Mouse (Mus musculus) embryonic facial prominence, embryonic 12.5 days (tissue): ENCODE results near the gene Banp. TPM values are rescaled to one million over a fixed set of nuclear protein-coding genes. Genes with fewer than 3 reads are reported as not detected.

ENCODE experiments used
- ATAC-seq: fragments of 200-750 bp; cut with Nextera tagmentation; 2 replicates; pipeline ENCODE4 v1.8.0; 2017; ENCODE audit not compliant: insufficient number of reproducible peaks, insufficient read depth, low FRiP score, low TSS enrichment
- H3K27ac ChIP-seq: fragments of 300-500 bp; sonication (generic); 2 replicates; pipeline ENCODE4 v1.5.1; 2016; ENCODE audit warnings: mild to moderate bottlenecking
- H3K27me3 ChIP-seq: fragments of 300-500 bp; sonication (generic); 2 replicates; pipeline ENCODE4 v1.6.1; 2016; ENCODE audit warnings: mild to moderate bottlenecking, moderate library complexity
- H3K36me3 ChIP-seq: fragments of 300-500 bp; sonication (generic); 2 replicates; pipeline ENCODE4 v1.6.1; 2016; ENCODE audit warnings: mild to moderate bottlenecking
- H3K4me1 ChIP-seq: fragments of 300-500 bp; sonication (generic); 2 replicates; pipeline ENCODE4 v1.6.1; 2016
- H3K4me2 ChIP-seq: fragments of 300-500 bp; sonication (generic); replicated peaks from 2 replicates; pipeline ENCODE4 v1.6.1; 2016; ENCODE audit warnings: mild to moderate bottlenecking, moderate library complexity
- H3K4me3 ChIP-seq: fragments of 300-500 bp; sonication (generic); 2 replicates; pipeline ENCODE4 v1.5.1; 2016; ENCODE audit warnings: mild to moderate bottlenecking
- H3K9ac ChIP-seq: fragments of 300-500 bp; sonication (generic); 2 replicates; pipeline ENCODE4 v1.6.1; 2016; ENCODE audit warnings: mild to moderate bottlenecking, moderate library complexity
- H3K9me3 ChIP-seq: fragments of 300-500 bp; sonication (generic); 2 replicates; pipeline ENCODE4 v1.6.1; 2016; ENCODE audit warnings: mild to moderate bottlenecking, moderate library complexity
- WGBS: fragments of 180-500 bp; shearing (Covaris S2); methylation state at CpG from one replicate; pipeline ENCODE4 v1.1.7; 2016; 5-methylcytosine and 5-hydroxymethylcytosine counted together
- polyA plus RNA-seq: library from polyadenylated mRNA; unstranded; fragments of >200 nt; fragmentation: Nextera tagmentation; extraction: Ambion mirVana; gene quantifications from 2 replicates; pipeline ENCODE4 v1.2.1, GENCODE M21; 2016

Gene Banp
- polyA plus RNA-seq, 1 experiment from 2014 or later, result 46.0 TPM

DNA sequence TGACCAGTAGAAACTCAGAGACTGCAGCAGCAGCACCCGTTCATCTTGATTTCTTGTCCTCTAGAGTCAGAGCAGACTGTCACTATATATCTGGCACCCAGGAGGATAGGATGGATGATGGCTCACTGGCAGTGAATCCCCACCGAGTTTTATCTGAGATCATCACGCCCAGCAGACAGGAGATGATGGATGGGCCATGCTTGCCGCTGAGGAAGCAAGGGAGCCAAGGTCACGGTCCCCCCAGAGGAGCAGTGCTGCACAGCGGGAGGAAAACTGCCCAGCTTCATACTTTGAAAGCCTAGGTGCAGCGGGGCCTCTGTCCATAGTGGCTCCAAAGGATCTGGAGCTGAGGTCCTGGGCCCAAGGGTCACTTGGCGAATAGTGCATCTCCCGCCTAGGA is 83.2 kb downstream of the Banp start:
- Histone ChIP-seq H3K4me2 (no peak overlapping the region), H3K4me3 (no peak overlapping the region), H3K9ac (no peak overlapping the region), H3K9me3 (no peaks in the 10 kb centered on the region), H3K36me3 (no peaks in the 10 kb centered on the region), H3K27me3 (no peaks in the 10 kb centered on the region), H3K4me1 (peaks cover 26% of the 10 kb centered on the region), H3K27ac (no peak overlapping the region)
- no peak for ATAC-seq
- WGBS, result 68% methylated on average over 9 of the region's 9 CpGs

DNA sequence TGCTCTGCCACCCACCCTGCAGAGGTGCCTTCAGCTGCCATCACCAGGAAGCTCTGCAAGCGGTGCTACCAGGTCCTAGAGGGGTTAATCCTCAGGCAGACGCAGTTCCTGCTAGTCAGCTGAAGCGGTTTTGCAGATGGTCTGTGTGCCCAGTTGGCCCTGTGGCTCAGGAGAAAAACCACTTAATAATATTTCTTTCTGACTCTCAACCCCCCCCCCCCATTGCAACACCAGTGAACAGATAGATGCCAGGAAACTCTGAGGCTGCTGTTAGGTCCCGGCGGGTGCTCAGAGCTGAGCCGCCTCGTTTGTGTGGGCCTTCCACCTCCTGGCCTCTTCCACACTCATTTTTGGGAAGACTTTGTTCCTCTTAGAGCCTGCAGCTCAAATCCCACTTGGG is 86.0 kb downstream of the Banp start:
- Histone ChIP-seq H3K9ac (no peak overlapping the region), H3K4me2 (no peak overlapping the region), H3K9me3 (no peaks in the 10 kb centered on the region), H3K36me3 (no peaks in the 10 kb centered on the region), H3K4me3 (no peak overlapping the region), H3K27me3 (no peaks in the 10 kb centered on the region), H3K27ac (no peak overlapping the region), H3K4me1 (peaks cover 19% of the 10 kb centered on the region)
- ATAC-seq, result no peak
- WGBS, result 77% methylated on average over 7 of the region's 7 CpGs

DNA sequence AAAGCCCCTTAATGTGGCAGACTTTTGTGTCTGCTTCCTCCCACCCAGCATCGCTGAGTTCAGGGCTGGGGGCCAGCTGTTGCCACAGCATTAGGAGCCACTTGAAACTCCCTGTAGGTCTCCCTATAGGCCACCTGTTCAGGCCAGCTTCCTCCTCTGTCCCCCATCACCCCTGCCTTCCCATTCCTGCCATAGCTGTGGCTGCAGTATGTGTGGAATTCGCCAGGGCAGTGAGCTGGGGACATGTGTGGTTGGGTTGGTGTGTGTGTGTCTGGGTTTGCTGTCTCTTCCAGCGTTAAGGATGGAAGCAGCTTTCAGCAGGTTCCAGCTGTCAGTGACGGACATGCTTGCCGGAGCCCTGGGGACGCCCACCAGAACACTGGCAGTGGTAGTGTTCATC is 86.8 kb downstream of the Banp start:
- H3K9ac ChIP-seq, result no peak overlapping the region
- no peak for ATAC-seq
- 69% methylated on average over 6 of the region's 6 CpGs for WGBS
- H3K4me3 ChIP-seq, result no peak overlapping the region
- no peak overlapping the region for H3K4me2 ChIP-seq
- H3K27ac ChIP-seq, result no peak overlapping the region
- H3K9me3 ChIP-seq, result no peaks in the 10 kb centered on the region
- H3K4me1 ChIP-seq, result peaks cover 11% of the 10 kb centered on the region
- no peaks in the 10 kb centered on the region for H3K27me3 ChIP-seq
- no peaks in the 10 kb centered on the region for H3K36me3 ChIP-seq

DNA sequence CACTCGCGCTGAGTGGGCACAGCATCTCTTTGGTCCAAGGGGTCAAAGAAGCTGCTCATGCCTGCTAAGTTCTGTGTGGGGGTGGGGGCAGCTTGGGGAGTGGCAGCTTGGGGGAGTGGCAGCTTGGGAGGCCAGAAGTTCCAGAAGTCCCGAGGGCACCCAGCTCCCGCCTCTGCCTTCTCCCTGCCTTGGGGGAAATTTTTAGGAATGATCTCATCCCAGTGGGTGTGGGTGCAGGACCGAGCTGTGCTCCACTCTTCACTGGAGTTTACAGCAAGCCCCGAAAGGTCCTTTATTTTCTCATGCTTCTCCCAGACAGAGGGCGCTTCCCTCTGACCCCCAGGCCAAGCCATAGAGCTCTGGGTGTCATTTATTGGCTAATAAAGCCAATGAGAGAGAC is 87.7 kb downstream of the Banp start:
- H3K9ac ChIP-seq, result no peak overlapping the region
- no peak overlapping the region for H3K4me2 ChIP-seq
- no peak overlapping the region for H3K27ac ChIP-seq
- H3K4me3 ChIP-seq, result no peak overlapping the region
- 70% methylated on average over 7 of the region's 7 CpGs for WGBS
- 0 out of 2 replicates have a peak, but pooled peaks cover 3% of the 10 kb centered on the region for H3K4me1 ChIP-seq
- H3K36me3 ChIP-seq, result no peaks in the 10 kb centered on the region
- H3K27me3 ChIP-seq, result no peaks in the 10 kb centered on the region
- no peaks in the 10 kb centered on the region for H3K9me3 ChIP-seq
- no peak for ATAC-seq

DNA sequence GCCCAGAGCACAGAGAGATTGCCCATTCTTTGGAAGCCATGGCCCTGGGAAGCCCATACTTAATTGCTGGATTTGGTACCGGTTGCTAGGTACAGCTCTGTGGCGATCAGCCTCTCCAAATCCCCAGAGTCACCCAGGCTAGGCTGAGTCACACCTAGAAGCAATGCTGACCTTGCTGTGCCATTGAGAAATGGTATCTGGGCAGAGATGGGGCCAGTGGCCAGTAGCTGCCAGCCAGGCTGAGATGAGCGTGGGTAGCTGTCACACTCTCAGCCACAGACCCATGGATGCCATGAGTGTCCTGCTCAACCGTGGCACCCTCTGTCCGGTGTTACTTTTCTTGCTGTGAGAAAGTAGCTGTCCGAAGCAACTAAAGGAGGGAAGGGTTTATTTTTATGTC is 88.5 kb downstream of the Banp start:
- Histone ChIP-seq H3K27ac (no peak overlapping the region), H3K4me2 (no peak overlapping the region), H3K27me3 (no peaks in the 10 kb centered on the region), H3K36me3 (no peaks in the 10 kb centered on the region), H3K4me1 (peaks cover 6% of the 10 kb centered on the region), H3K4me3 (no peak overlapping the region), H3K9ac (no peak overlapping the region), H3K9me3 (no peaks in the 10 kb centered on the region)
- ATAC-seq, result no peak
- 89% methylated on average over 6 of the region's 6 CpGs for WGBS

DNA sequence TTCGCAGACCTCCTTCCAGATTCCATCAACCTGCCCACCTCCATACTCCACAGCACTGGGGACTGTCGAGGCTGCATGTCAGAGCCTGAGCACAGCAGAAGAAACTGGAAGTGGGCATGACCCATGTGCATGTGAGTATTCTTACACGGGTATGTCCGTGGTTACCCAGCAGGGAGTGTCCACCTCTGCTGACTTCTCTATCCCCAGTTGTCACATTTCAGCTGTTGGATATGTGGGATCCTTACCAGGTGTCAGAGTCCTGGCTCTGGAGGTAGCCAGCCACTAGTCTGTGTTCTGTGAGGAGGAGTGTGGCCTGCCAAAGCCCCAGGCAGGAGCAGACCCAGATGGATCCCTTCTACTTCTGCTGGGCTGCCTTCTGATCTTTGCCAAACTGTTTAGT is 89.9 kb downstream of the Banp start:
- Histone ChIP-seq H3K4me3 (no peak overlapping the region), H3K4me2 (no peak overlapping the region), H3K27ac (no peak overlapping the region), H3K4me1 (peaks cover 13% of the 10 kb centered on the region), H3K9ac (no peak overlapping the region), H3K9me3 (no peaks in the 10 kb centered on the region), H3K36me3 (no peaks in the 10 kb centered on the region), H3K27me3 (no peaks in the 10 kb centered on the region)
- ATAC-seq, result no peak
- WGBS, result 85% methylated on average over 4 of the region's 4 CpGs

DNA sequence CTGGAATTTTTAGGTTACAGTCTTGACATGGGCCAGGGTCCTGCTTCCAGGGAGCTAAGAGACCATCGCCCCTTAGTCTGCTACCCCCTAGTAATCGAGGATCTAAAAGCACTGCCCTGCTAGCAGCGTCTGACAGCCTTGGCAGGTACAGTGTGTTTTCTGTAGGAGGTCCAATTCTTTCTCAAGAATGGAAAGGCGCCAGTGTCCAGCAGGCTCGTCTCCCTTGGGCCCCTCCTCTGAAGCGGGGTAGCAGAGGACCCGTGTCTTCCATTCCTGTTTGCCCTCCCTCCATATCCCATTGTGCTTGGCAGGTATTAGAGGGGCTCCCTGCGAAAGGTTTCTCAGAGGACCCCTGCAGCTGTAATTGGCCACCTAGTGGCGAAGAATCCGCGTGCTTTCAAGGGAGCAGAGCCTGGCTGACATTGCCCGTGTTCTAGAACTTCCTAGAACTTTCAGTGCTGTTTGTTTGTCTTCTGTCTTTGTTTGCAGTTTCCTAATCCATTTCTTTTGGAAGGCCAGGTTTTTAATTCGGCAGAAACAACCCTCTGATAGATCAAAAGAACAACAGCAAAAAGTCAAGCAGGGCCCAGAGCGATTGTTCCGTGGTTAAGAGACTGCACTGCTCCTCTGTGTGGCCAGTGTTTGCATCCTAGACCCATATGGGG is 97.8 kb downstream of the Banp start:
- Histone ChIP-seq H3K9ac (no peak overlapping the region), H3K36me3 (no peaks in the 10 kb centered on the region), H3K4me1 (peaks cover 27% of the 10 kb centered on the region), H3K4me2 (no peak overlapping the region), H3K4me3 (no peak overlapping the region), H3K27ac (no peak overlapping the region), H3K27me3 (no peaks in the 10 kb centered on the region), H3K9me3 (no peaks in the 10 kb centered on the region)
- 58% methylated on average over 15 of the region's 15 CpGs for WGBS
- ATAC-seq, result no peak

DNA sequence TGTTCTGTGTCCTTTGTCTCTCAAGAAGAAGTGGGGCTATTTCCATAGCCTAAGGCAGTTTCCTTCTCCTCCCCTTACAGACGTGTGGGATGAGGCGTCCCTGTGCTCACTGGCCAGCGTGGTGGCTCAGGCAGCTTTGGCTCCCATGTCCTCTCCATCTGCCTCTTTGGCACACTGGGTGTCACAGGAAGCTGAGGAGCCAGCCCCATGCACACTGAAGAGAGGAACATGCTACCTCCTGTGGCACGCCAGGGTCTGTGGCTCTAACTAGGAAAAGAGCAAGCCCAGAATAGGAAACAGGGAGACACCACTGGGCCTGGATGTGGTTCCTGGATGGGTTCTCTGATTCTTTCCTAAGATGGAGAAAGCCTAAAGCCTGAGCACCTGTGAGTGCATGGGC is 99.7 kb downstream of the Banp start:
- Histone ChIP-seq H3K27ac (no peak overlapping the region), H3K9ac (no peak overlapping the region), H3K27me3 (no peaks in the 10 kb centered on the region; the same call in 1 of the 2 replicates), H3K4me3 (no peak overlapping the region), H3K36me3 (no peaks in the 10 kb centered on the region), H3K4me2 (no peak overlapping the region), H3K4me1 (peaks cover 15% of the 10 kb centered on the region), H3K9me3 (no peaks in the 10 kb centered on the region)
- no peak for ATAC-seq
- 84% methylated on average over 4 of the region's 4 CpGs for WGBS

DNA sequence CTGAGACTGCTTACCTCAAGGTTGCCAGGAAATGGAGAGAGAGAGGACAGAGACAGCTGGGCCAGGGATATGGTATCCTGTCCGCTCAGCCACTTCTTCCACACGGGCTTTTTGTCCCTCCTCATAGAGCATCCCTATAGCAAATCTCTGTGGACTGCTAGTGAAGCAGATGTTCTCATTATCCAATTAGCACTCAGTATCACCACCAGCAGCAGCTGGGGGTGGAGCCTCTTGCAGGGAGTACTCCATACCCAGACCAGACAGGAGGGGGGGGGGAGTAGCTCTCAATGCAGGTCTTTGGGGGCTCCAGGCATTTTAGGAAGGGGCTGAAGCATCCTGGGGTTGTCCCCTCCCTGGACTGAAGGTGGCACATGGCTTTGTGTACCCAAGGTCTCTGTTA is 100.4 kb downstream of the Banp start:
- no peak for ATAC-seq

DNA sequence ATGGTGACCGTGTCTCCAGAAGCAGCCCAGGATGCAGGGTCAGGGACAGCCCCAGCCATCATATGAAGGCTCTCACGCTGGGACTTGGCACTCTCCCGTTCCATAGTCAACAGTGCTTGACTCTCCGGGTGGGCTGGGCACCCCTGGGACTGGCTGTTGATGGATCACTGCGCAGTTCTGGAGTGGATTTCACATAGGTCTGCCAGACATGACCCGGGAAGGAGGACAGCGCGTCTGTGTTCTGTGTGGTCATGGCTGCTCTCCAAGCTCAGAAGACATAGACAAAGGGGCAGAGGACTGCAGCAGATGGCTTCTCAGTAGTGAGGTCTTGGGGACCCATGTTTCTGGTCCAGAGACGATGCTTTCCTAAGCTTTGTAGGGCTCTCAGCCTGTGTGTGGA is 101.1 kb downstream of the Banp start:
- Histone ChIP-seq H3K9me3 (no peaks in the 10 kb centered on the region), H3K36me3 (no peaks in the 10 kb centered on the region), H3K27ac (no peak overlapping the region), H3K4me1 (peaks cover 22% of the 10 kb centered on the region), H3K4me3 (no peak overlapping the region), H3K9ac (no peak overlapping the region), H3K4me2 (no peak overlapping the region), H3K27me3 (no peaks in the 10 kb centered on the region; the same call in 1 of the 2 replicates)
- WGBS, result 92% methylated on average over 9 of the region's 9 CpGs
- ATAC-seq, result no peak

More for the DNA sequence above, 100.4 kb downstream of the Banp start:
- no peak overlapping the region for H3K27ac ChIP-seq
- H3K4me3 ChIP-seq, result no peak overlapping the region
- no peak overlapping the region for H3K4me2 ChIP-seq
- H3K36me3 ChIP-seq, result no peaks in the 10 kb centered on the region
- H3K9me3 ChIP-seq, result no peaks in the 10 kb centered on the region
- no peak overlapping the region for H3K9ac ChIP-seq
- H3K4me1 ChIP-seq, result peaks cover 20% of the 10 kb centered on the region
- no peaks in the 10 kb centered on the region; the same call in 1 of the 2 replicates for H3K27me3 ChIP-seq
- WGBS, result 48% methylated on average over 2 of the region's 2 CpGs

DNA sequence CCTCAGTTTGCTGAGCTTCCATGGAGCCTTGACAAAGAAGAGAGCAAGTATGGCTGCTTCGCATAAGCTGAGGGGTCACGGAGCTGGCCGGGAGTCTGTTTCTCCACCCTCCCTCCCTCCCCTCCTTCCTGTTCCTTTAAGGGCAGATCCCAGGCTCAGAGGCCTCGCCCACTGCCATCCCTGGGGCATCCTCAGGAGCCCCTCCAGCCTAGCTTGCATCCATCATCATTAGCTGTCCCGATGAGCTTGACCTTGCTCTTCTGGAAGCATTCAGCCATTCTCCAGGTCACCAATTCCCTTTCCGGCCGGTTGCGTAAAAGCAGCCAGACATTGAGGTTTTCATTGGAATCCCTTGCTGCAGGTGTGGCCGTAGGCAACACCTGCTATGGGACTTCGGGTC is 105.8 kb downstream of the Banp start:
- no peak overlapping the region for H3K9ac ChIP-seq
- no peaks in the 10 kb centered on the region; the same call in 1 of the 2 replicates for H3K27me3 ChIP-seq
- H3K4me1 ChIP-seq, result peaks cover 26% of the 10 kb centered on the region
- H3K4me3 ChIP-seq, result no peak overlapping the region
- no peak overlapping the region for H3K27ac ChIP-seq
- no peaks in the 10 kb centered on the region for H3K36me3 ChIP-seq
- no peak overlapping the region for H3K4me2 ChIP-seq
- 42% methylated on average over 10 of the region's 10 CpGs for WGBS
- H3K9me3 ChIP-seq, result no peaks in the 10 kb centered on the region
- ATAC-seq, result no peak

DNA sequence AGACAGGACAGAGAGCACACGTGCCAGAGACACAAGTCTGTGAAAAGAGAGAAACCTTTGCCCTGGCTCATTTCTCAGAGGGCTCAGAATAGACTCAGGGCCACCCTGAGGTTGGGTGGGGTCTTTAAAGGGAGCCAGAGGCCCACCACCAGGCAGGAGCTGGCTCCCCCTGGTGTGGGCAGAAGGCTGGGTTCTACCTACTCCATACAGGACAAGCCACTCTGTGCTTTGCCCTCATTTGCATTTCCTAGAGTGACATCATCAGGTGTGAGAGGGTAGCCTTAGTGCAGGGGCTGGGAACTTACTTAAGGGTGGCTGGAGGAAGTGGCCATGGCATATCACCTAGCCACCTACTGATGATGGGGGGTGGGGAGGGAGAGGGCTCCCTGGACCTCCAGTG is 106.6 kb downstream of the Banp start:
- WGBS, result 25% methylated on average over 1 of the region's 1 CpGs
- H3K27ac ChIP-seq, result no peak overlapping the region

More for the DNA sequence above, 106.6 kb downstream of the Banp start:
- H3K9ac ChIP-seq, result no peak overlapping the region
- no peak overlapping the region for H3K4me2 ChIP-seq
- H3K9me3 ChIP-seq, result no peaks in the 10 kb centered on the region
- peaks cover 27% of the 10 kb centered on the region for H3K4me1 ChIP-seq
- H3K4me3 ChIP-seq, result no peak overlapping the region
- ATAC-seq, result no peak
- H3K36me3 ChIP-seq, result no peaks in the 10 kb centered on the region
- no peaks in the 10 kb centered on the region; the same call in 1 of the 2 replicates for H3K27me3 ChIP-seq
